Mouse (Mus musculus): ENCODE data around the gene Riox2.

Gene Riox2

DNA sequence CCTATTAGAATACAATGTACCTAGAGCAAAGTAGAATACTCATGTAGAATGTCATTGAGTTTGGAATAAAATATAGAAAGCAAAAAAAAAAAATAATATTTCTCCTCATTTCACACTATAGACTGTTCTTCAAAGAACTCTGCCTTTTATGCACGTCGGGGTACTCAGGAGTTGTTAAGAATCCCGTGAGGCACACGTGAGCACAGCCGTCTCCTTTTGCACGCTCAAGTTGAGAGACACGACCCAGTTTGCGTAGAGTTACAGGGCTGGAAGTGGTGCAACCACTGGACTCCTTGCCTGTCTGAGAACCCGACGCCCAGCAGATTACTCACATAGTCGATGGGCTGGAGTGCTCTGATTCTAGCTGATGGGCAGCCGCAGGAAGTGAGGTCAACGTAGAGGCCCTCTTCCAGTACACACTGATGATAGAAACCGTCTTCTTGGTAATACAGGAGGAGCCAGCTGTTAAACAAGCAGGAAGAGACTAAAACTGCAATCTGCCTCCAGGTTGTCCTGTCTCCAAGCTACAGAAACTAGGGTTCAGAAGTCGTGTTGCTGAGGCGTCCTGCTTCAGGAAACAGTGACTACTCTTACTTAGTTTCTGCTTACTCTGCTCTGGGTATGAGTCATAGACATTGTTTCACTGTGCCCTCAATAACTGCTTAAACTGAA is 50.3 kb downstream of the Riox2 start:
- DNase-seq: no peak

DNA sequence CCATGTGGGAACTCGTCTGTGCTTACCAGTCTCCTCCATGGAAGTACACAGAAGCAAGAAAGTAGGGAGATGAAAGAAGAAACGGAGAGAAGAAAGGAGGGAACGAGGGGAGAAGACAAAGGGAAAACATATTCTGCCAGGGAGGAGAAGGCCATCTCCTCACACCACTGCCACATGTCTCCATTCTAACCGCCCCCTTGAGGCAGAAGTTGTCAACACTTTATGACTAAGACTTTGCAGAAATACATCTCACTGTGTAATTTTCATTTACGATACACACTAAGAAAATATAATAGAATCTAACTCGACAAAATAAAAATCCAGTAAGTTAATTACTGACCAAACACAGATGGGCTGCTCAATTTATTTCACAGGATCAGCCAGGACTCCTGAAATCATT is 55.4 kb downstream of the Riox2 start:
- DNase-seq: no peak

DNA sequence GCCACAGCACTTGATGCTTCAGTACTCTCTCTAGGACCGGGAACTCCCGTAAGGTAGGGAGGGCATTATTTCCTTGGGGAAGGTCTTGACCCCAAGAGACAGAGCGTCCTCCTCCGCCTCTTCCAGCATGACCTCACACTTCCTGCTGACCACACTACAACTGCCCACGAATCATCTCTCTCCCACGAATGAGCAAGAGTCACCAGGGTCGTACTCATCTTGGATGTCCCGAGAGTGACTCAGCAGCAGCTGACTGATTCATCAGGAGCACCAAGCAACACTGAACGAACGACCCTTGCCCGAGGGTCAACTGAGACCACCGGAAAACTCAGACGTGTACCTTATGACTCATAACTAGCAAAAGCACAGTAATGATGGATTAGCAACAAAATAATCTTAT is 58.0 kb downstream of the Riox2 start:
- no peak for DNase-seq

DNA sequence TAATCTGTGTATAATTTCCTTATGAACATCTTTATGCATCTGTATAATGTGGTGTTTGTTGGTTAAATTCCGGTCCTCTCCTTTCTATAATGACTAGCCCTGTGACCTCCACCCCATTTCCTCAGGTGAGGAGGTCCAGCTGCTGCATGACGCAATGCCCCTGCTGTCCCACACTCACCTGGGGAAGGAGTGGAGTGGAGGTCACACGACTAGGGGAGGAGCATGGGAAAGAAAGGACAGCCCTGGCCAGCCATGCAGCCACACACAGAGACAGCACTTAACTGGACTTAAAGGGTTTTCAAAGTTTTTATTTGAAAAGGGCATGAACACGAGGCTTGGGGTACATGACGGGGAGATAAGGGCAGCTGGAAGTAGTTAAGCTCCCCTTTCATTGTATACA is 59.7 kb downstream of the Riox2 start:
- DNase-seq: no peak

DNA sequence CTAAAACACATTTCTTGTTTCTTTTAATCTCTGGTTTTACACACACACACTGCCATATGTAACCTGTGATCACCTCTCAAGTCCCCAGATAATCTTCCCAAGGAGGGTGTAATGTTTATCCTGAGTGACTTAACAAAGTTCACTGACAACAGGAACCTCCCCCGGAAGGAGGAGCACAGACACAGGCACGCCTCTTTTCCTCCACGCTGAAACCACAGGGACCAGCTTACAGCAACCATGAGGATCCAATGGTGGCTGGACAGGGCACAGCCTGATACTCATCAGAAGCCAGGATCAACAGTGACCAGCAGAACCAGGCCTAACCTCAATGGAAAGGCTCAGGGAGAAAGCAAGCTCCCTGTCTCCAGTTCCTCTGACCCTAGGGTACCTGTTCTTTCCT is 61.0 kb downstream of the Riox2 start:
- no peak for DNase-seq

DNA sequence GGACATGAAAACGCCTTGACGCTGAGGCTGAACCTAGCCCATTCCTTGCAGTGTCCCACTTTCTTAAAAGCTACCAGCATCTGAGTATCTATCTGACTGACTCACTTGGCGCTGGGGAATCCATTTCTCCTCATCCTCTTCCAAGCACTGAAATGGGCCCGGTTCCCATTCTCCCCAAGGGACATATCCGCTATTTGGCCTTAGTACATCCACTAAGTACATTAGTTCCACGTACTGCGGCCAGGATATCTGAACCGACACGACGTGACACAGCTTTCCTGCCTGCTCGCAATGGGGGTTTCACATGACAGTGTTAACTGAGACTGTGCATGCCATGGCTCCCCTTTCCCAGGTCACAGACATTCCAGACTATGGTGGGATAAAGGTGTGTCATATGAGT is 62.8 kb downstream of the Riox2 start:
- DNase-seq: no peak

DNA sequence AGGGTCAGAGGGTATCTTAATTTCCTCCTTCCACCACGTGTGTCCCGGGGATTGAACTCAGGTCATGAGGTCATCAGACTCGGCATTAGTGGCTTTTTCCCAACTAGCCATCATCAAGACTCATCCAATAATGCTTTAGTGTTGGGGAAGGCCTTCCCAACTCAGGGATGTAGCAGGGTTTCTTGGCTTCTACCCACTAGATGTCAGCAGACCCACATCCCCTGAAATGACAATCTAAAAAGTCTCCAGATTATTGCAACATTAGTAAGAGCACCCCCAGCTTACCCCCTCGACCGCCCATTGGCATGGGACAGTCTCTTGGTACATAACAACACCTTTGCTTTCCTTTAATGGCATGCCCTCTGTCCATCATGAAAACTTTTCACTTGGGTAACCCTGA is 64.1 kb downstream of the Riox2 start:
- DNase-seq: no peak

DNA sequence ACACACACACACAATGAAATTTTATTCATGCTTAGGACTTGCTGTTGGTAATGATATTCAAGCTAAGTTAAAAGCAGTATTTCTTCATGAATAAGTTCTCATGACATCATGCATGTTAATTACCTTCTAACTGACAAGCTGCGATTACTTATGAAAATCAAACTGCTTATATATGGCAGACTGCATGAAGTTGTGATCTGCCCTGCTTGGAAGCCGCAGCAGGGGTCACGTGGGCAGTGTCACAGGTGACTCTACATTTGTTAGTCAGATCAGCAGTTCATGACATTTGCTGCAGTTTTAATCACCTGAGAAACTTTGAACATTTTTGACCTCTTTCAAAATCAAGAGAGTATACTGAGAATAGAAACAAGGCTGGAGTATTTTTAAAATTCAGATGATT is 69.4 kb downstream of the Riox2 start:
- no peak for DNase-seq

DNA sequence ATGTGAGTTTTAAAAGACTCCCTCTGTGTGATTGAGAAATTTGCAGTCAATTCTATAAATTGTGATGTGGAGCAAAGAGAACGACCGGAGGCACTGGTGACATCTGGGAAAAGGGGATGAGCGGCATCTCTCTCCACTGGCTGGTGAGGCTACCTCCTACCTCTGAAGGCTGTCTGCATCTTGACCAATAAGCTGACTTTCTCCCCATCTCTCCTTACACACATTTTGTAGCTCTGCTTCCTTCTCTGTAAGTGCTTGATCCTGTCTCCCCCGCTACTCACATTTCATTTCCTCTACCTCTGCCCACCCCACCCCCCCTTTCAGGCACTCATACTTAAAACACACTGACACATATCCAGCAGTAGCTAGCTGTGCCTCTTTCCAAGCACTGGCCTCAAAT is 69.8 kb downstream of the Riox2 start:
- no peak for DNase-seq
